Mouse (Mus musculus): ENCODE measurements at regions not wholly inside any gene's neighbourhood (a gene's known extent, or its start where the extent isn't known, plus 50 kb on each side); places are given as distances from the start of the nearest gene placed in this dataset.
"Not testable (repeated sequence)": the region's sequence is repeated elsewhere in the genome, so short reads cannot be mapped to it uniquely, and the experiment has no call there.

- in situ Hi-C loops (cut with MseI, MboI): no loop called here
These were observed 381.4 kb upstream of the Ptger4 start for GRCm38 (mm10) chr15:5625367-5625766.

- in situ Hi-C loops (cut with MseI, MboI): no loop called here
These were observed 402.7 kb upstream of the Ptger4 start for GRCm38 (mm10) chr15:5646673-5647072.

GRCm38 (mm10) chr15:5658796-5659195 is 414.8 kb upstream of the Ptger4 start:
- in situ Hi-C loops (cut with MseI, MboI): no loop called here

- in situ Hi-C loops (cut with MseI, MboI): no loop called here
These were observed 416.8 kb upstream of the Ptger4 start for GRCm38 (mm10) chr15:5660819-5661218.

GRCm38 (mm10) chr15:5671781-5672180 is 427.8 kb upstream of the Ptger4 start:
- in situ Hi-C loops (cut with MseI, MboI): no loop called here

- in situ Hi-C loops (cut with MseI, MboI): no loop called here
These were observed 432.7 kb upstream of the Ptger4 start for GRCm38 (mm10) chr15:5676704-5677103.

GRCm38 (mm10) chr15:5693810-5694209 is 449.8 kb upstream of the Ptger4 start:
- in situ Hi-C loops (cut with MseI, MboI): no loop called here

GRCm38 (mm10) chr15:5695015-5695414 is 451.0 kb upstream of the Ptger4 start:
- in situ Hi-C loops (cut with MseI, MboI): no loop called here

GRCm38 (mm10) chr15:5708454-5708853 is 464.5 kb upstream of the Ptger4 start:
- in situ Hi-C loops (cut with MseI, MboI): no loop called here

GRCm38 (mm10) chr15:5740658-5741057 is 496.7 kb upstream of the Ptger4 start:
- in situ Hi-C loops (cut with MseI, MboI): no loop called here

- in situ Hi-C loops (cut with MseI, MboI): no loop called here
These were observed 499.9 kb upstream of the Ptger4 start for GRCm38 (mm10) chr15:5743893-5744292.

- in situ Hi-C loops (cut with MseI, MboI): no loop called here
These were observed 514.7 kb upstream of the Ptger4 start for GRCm38 (mm10) chr15:5758690-5759089.

GRCm38 (mm10) chr15:5762216-5762615 is 518.2 kb upstream of the Ptger4 start:
- in situ Hi-C loops (cut with MseI, MboI): no loop called here

- in situ Hi-C loops (cut with MseI, MboI): no loop called here
These were observed 522.5 kb upstream of the Dab2 start for GRCm38 (mm10) chr15:5777074-5777473.

- in situ Hi-C loops (cut with MseI, MboI): no loop called here
These were observed 499.7 kb upstream of the Dab2 start for GRCm38 (mm10) chr15:5799917-5800316.

GRCm38 (mm10) chr15:5811154-5811732 is 488.3 kb upstream of the Dab2 start:
- in situ Hi-C loops (cut with MseI, MboI): no loop called here

- in situ Hi-C loops (cut with MseI, MboI): no loop called here
These were observed 487.6 kb upstream of the Dab2 start for GRCm38 (mm10) chr15:5811958-5812357.

GRCm38 (mm10) chr15:5817901-5818576 is 481.5 kb upstream of the Dab2 start:
- in situ Hi-C loops (cut with MseI, MboI): no loop called here

- in situ Hi-C loops (cut with MseI, MboI): no loop called here
These were observed 459.6 kb upstream of the Dab2 start for GRCm38 (mm10) chr15:5839963-5840362.

GRCm38 (mm10) chr15:5841369-5842149 is 458.0 kb upstream of the Dab2 start:
- in situ Hi-C loops (cut with MseI, MboI): not testable (repeated sequence)

GRCm38 (mm10) chr15:5846571-5846970 is 453.0 kb upstream of the Dab2 start:
- in situ Hi-C loops (cut with MseI, MboI): no loop called here

- in situ Hi-C loops (cut with MseI, MboI): no loop called here
These were observed 452.0 kb upstream of the Dab2 start for GRCm38 (mm10) chr15:5847413-5848100.
